ENCODE assay signal across 27 mouse cellular contexts in genomic region chr10:120174192-120174705, GRCm38 (mm10). TPM values are rescaled to one million over a fixed set of nuclear protein-coding genes. Genes with fewer than 3 reads are reported as not detected.
DNase-seq lines count a peak whose midpoint lies in the region; ATAC-seq lines count a peak whose summit lies in the region.
"Had no signal": no experiment of that assay in that cellular context is flagged by ENCODE, and none has a peak within 500 bp of the region (broad histone marks: within the 10 kb centered on the region; RNA-seq: fewer than 3 reads in every experiment).

No protein-coding gene starts in this region.

- 87% methylated on average over 15 of the region's 15 CpGs for WGBS in heart, embryonic 10.5 days

- H3K4me1 ChIP-seq in heart, embryonic 10.5 days = peaks cover under 1% of the 10 kb centered on the region
- H3K4me1 ChIP-seq: embryonic facial prominence, embryonic 13.5 days; embryonic facial prominence, embryonic 15.5 days; forebrain, embryonic 12.5 days had no signal

- H3K9me3 ChIP-seq in heart, embryonic 10.5 days = no peaks in the 10 kb centered on the region; the same call in 1 of the 2 replicates
- H3K9me3 ChIP-seq: embryonic facial prominence, embryonic 13.5 days; embryonic facial prominence, embryonic 15.5 days; forebrain, embryonic 12.5 days had no signal

- H3K4me3 ChIP-seq in heart, embryonic 10.5 days = no peak overlapping the region
- H3K4me3 ChIP-seq: embryonic facial prominence, embryonic 13.5 days; embryonic facial prominence, embryonic 15.5 days; erythroblast, embryonic 14.5 days; forebrain, embryonic 10.5 days; forebrain, embryonic 12.5 days had no signal

- DNase-seq in heart, adult 11 months = peak; percentile 37
- no peak for DNase-seq in heart, embryonic 10.5 days (ENCODE audit: low spot score)
- peak; percentile 89 for DNase-seq in R1 (ENCODE audit: low read depth, low spot score)
- peak; percentile 60 for DNase-seq in testis, postnatal 14 days (ENCODE audit: low spot score)
- DNase-seq: adrenal gland, adult 2 months; adrenal gland, postnatal 10 days; adrenal gland, postnatal 25 days; B cell, adult 2 months; cerebellum, adult 11 months; cerebellum, adult 18-20 months; cerebellum, adult 8-10 months; cerebellum, adult 9-11 months; cerebellum, postnatal 14 days; cerebellum, postnatal 36 days; embryo, embryonic 11 days had no signal

- H3K36me3 ChIP-seq in heart, embryonic 10.5 days = no peaks in the 10 kb centered on the region
- H3K36me3 ChIP-seq: embryonic facial prominence, embryonic 13.5 days; embryonic facial prominence, embryonic 15.5 days; forebrain, embryonic 10.5 days; forebrain, embryonic 12.5 days had no signal

- H3K27ac ChIP-seq in heart, embryonic 10.5 days = no peak overlapping the region
- H3K27ac ChIP-seq: embryonic facial prominence, embryonic 13.5 days; embryonic facial prominence, embryonic 15.5 days; forebrain, embryonic 10.5 days; forebrain, embryonic 12.5 days had no signal

- ATAC-seq in frontal cortex, adult (ENCODE audit: low TSS enrichment) = no peak
- ATAC-seq: activated CD4-positive, CD25-positive, alpha-beta regulatory T cell, adult 4 months; CD4-positive, CD25-positive, alpha-beta regulatory T cell, adult 4 months; forebrain, embryonic 14.5 days; forebrain, embryonic 16.5 days; Patski had no signal

- no peaks in the 10 kb centered on the region for H3K27me3 ChIP-seq in heart, embryonic 10.5 days (ENCODE audit: insufficient read depth, poor library complexity, severe bottlenecking)
- H3K27me3 ChIP-seq: CH12.LX; embryonic facial prominence, embryonic 13.5 days; embryonic facial prominence, embryonic 15.5 days; forebrain, embryonic 12.5 days had no signal

RNA-seq across cellular contexts. Expression of gene Tmbim4, which starts 27.1 kb away (rescaled TPM):
- 106 and 119 TPM in 2 replicates for polyA plus RNA-seq in heart, embryonic 10.5 days (2016; fragmentation: Nextera tagmentation; extraction: Ambion mirVana)

RNA-seq across cellular contexts. Expression of gene Irak3, which starts 27.7 kb away (rescaled TPM):
- polyA plus RNA-seq in heart, embryonic 10.5 days (2016; fragmentation: Nextera tagmentation; extraction: Ambion mirVana) = 0.22 and 0.24 TPM in 2 replicates
- polyA plus RNA-seq: erythroblast, embryonic 14.5 days had no signal

RNA-seq across cellular contexts. Expression of gene Llph, which starts 52.6 kb away (rescaled TPM):
- polyA plus RNA-seq in heart, embryonic 10.5 days (2016; fragmentation: Nextera tagmentation; extraction: Ambion mirVana) = 35.7 and 47.8 TPM in 2 replicates
